Mouse (Mus musculus): ENCODE measurements around the gene Zdhhc8. TPM values are rescaled to one million over a fixed set of nuclear protein-coding genes. Genes with fewer than 3 reads are reported as not detected.

Gene Zdhhc8
- polyA plus RNA-seq, 1 experiment from 2014 or later = 19.7 TPM

DNA sequence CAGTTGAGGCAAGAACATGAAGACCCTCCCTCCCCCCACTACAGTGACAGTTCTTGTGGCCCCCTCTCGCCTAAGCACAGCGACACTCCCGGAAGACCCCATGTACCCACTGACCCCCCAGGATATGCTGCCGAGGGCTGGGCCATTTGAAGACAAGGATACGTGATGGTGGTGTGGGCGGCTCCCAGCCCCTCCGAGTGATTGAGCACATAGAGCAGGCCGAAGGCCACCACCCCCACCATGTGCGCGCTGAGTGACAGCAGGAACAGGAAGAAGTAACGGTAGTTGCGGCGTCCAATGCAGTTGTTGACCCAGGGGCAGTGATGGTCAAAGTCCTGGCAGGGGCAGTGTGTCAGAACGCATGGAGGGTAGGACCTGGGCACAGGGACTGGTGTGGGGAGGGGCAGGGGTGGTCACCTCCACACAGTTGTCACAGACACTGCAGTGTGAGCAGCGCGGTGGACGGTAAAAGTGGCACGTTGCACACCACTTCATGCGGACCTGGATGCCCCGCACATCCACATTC, 7.0 kb downstream of the Zdhhc8 start:
- no peaks in the 10 kb centered on the region for H3K27me3 ChIP-seq
- H3K4me3 ChIP-seq = no peak overlapping the region
- ATAC-seq (ENCODE audit: low FRiP score, low read depth) = no peak
- no peak overlapping the region for H3K4me2 ChIP-seq
- 94% methylated on average over 20 of the region's 20 CpGs for WGBS
- peaks cover 42% of the 10 kb centered on the region for H3K36me3 ChIP-seq
- H3K27ac ChIP-seq (replicated peaks) = no peak overlapping the region
- no peaks in the 10 kb centered on the region for H3K9me3 ChIP-seq
- peaks cover 30% of the 10 kb centered on the region for H3K4me1 ChIP-seq (replicated peaks)
- no peak overlapping the region for H3K9ac ChIP-seq

DNA sequence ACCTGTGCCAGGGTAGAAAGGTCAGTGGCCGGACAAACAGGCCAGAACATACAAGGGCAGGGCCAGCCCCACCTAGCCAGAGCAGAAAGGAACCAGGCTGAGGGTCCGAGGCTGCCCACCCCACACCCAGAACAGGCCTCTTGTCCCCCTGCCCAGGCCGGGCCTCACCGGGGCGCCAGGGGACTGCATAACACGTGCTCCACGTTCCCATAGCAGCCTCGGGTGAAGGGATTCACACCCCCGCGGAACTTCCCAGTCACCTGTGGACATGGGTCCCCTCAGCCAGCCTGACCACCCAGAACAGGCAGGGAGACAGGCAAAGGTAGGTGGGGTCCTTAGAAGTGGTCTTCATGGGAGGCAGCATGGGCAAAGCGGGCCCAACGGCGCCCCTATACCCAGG, 7.7 kb downstream of the Zdhhc8 start:
- H3K4me1 ChIP-seq (replicated peaks) = peaks cover 29% of the 10 kb centered on the region
- peaks cover 47% of the 10 kb centered on the region for H3K36me3 ChIP-seq
- H3K4me2 ChIP-seq = no peak overlapping the region
- H3K9me3 ChIP-seq = no peaks in the 10 kb centered on the region
- H3K4me3 ChIP-seq = no peak overlapping the region
- no peak for ATAC-seq (ENCODE audit: low FRiP score, low read depth)
- H3K9ac ChIP-seq = no peak overlapping the region
- 94% methylated on average over 13 of the region's 13 CpGs for WGBS
- H3K27ac ChIP-seq (replicated peaks) = no peak overlapping the region
- no peaks in the 10 kb centered on the region for H3K27me3 ChIP-seq

DNA sequence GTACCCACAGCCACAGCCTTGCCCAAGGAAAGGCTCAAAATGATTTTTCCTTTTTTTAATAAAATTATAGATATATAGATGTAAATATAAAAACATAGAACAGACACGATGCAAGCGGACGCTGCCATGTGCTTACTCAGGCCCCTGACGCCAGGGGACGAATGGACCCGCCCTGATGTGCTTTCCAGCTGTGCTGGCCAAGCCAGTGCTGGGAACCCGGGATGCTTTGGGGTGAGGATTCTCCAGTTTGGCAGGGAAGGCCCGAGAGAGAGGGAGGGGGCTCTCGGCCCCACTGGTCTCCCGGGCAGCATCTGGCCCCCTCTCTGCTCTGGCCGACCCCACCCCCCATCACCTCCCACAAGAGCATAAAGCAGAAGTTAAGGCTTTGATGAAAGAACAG, 12.7 kb downstream of the Zdhhc8 start:
- H3K27ac ChIP-seq (replicated peaks) = no peak overlapping the region
- no peak overlapping the region for H3K4me3 ChIP-seq
- no peaks in the 10 kb centered on the region for H3K27me3 ChIP-seq
- H3K36me3 ChIP-seq = peaks cover 45% of the 10 kb centered on the region
- 86% methylated on average over 11 of the region's 11 CpGs for WGBS
- no peak overlapping the region for H3K4me2 ChIP-seq
- H3K9me3 ChIP-seq = no peaks in the 10 kb centered on the region
- H3K9ac ChIP-seq = no peak overlapping the region
- H3K4me1 ChIP-seq (replicated peaks) = peaks cover 9% of the 10 kb centered on the region
- no peak for ATAC-seq (ENCODE audit: low FRiP score, low read depth)

DNA sequence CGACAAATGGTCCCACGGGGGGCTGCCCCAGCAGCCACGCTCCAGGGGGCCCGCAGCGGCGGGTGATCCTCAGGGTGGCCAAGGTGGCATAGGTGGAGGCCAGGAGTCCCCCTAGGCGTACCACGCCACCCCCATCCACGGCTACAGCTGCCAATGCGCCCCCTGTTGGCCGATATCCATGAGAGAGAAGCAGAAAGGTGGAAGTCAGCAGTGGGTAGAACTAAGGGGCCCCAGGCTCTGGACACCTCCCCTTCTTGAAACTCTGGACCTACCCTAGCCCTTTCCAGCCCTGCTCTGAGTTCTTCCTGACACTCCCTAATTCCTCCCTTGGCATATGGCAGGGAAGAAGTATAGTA, 13.4 kb downstream of the Zdhhc8 start:
- Histone ChIP-seq H3K27me3 (no peaks in the 10 kb centered on the region), H3K4me2 (no peak overlapping the region), H3K4me1 (replicated peaks) (peaks cover 9% of the 10 kb centered on the region), H3K27ac (replicated peaks) (no peak overlapping the region), H3K9ac (no peak overlapping the region), H3K36me3 (peaks cover 38% of the 10 kb centered on the region), H3K4me3 (no peak overlapping the region), H3K9me3 (no peaks in the 10 kb centered on the region)
- WGBS = 68% methylated on average over 11 of the region's 11 CpGs
- ATAC-seq (ENCODE audit: low FRiP score, low read depth) = no peak

DNA sequence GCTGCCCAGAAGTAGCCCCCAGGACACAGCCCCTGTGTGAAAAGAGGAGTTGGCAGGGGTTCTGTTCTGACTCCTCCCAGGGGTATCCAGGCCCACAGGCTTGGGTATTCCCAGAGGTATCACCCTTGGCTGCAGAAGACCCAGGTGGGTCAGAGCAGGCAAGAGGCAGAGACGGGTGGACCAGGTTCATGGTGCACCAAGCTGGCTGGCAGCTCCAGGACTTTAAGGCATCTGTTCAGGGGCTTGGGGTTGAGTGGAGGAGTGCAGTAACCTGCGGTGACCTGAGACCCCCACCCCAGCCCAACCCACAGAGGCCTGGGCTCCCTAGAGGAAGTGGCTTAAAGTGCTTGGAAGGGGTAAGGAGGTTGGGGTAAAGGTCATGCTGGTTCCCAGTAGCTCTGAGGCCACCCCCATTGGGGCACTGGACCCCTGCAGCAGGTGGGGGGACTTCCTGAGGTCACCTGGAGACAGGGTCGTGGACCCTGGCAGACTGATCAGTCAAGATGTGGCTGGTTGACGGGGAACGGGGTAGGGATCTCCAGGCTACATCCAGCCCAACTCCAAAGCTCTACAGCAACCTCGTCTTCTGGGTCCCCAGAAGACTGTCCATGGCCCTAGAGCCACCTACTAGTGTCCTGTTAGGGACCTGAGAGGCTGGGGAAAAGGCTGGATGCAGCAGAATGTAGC, 13.9 kb downstream of the Zdhhc8 start:
- Histone ChIP-seq H3K9me3 (no peaks in the 10 kb centered on the region), H3K9ac (no peak overlapping the region), H3K36me3 (peaks cover 33% of the 10 kb centered on the region), H3K4me2 (no peak overlapping the region), H3K4me3 (no peak overlapping the region), H3K27ac (replicated peaks) (no peak overlapping the region), H3K27me3 (no peaks in the 10 kb centered on the region), H3K4me1 (replicated peaks) (peaks cover 9% of the 10 kb centered on the region)
- ATAC-seq (ENCODE audit: low FRiP score, low read depth) = no peak
- 86% methylated on average over 6 of the region's 6 CpGs for WGBS

DNA sequence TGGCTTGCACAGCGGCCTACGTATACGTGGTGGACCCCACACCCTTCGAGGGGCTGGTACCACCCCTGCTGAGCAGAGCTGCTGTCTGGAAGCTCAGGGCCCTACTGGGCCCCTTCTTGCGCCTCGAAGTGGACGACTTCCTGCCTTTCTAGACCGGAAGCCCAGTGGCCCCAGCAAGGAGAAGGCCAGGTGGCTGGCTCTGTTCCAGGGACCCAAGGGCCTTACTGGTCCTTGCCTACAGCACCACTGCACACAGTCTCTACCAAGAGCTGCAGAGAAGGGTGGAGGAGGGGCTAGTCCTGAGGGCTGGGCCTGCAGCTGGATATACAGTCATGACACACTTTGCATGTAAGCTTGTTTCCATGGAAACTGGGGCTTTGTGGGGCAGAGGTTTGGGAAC, 14.9 kb downstream of the Zdhhc8 start:
- Histone ChIP-seq H3K9me3 (no peaks in the 10 kb centered on the region), H3K27me3 (no peaks in the 10 kb centered on the region), H3K4me3 (no peak overlapping the region), H3K4me1 (replicated peaks) (peaks cover 17% of the 10 kb centered on the region), H3K9ac (no peak overlapping the region), H3K36me3 (peaks cover 24% of the 10 kb centered on the region), H3K4me2 (no peak overlapping the region), H3K27ac (replicated peaks) (no peak overlapping the region)
- WGBS = 64% methylated on average over 8 of the region's 8 CpGs
- 0 out of 2 replicates have a peak, but pooled peaks have one; percentile 23 for ATAC-seq (ENCODE audit: low FRiP score, low read depth)

DNA sequence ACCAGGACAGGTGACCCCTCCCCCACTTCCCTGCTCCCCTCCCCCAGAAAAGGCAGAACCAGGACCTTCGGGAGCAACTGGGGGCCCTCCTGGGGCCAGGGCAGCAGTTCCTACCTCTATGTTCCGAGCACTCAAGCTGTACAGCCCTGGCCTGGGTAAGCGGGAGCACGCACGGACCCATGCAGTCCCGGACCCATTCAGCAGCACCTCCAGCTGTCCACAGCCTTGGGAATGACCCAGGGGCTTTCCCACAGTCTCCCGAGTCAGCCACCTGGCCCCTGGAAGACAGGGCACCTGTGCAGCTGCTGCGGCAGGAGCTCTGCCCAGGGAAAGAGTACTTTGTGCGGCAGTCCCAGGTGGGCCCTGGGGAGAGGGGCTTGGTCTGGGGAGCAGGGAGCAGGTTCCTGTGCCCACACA, 16.3 kb downstream of the Zdhhc8 start:
- no peak overlapping the region for H3K9ac ChIP-seq

DNA sequence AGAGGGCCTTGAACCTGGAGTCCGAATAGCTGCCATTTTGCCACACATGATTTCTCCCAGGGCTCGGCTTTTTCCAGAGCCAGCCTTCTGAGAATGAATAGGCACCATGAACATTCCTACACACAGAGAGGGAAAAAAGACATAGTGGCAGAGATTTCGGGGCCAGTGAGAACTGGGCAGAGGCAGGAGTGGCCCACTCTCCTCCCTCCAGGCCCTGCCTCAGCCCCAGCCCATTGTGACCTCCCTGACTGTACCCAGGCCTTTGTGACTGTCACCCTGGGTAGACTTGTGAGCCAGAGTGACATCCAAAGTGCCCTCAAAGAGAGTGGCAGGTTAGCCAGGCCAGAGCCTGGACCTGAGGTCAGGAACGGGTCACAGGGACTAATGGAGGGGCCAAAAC, 17.4 kb downstream of the Zdhhc8 start, which contains the start of gene Ccdc188:
TSS of gene Ccdc188 (plus strand) at position 301 of the 400 bp plus-strand sequence.
- Histone ChIP-seq H3K9ac (no peak within 1 kb of the TSS), H3K27ac (replicated peaks) (no peak within 1 kb of the TSS), H3K4me1 (replicated peaks) (peaks cover 41% of the 10 kb centered on the region), H3K27me3 (no peaks in the 10 kb centered on the region), H3K4me2 (no peak within 1 kb of the TSS), H3K36me3 (peaks cover 2% of the 10 kb centered on the region), H3K9me3 (no peaks in the 10 kb centered on the region), H3K4me3 (no peak within 1 kb of the TSS)
- ATAC-seq (ENCODE audit: low FRiP score, low read depth) = no peak
- WGBS = 87% methylated on average over 4 of the region's 4 CpGs

More for the DNA sequence above, 16.3 kb downstream of the Zdhhc8 start:
- H3K4me1 ChIP-seq (replicated peaks) = peaks cover 31% of the 10 kb centered on the region
- 71% methylated on average over 9 of the region's 9 CpGs for WGBS
- H3K4me3 ChIP-seq = no peak overlapping the region
- ATAC-seq (ENCODE audit: low FRiP score, low read depth) = no peak
- no peaks in the 10 kb centered on the region for H3K27me3 ChIP-seq
- H3K36me3 ChIP-seq = peaks cover 10% of the 10 kb centered on the region
- H3K27ac ChIP-seq (replicated peaks) = no peak overlapping the region
- no peak overlapping the region for H3K4me2 ChIP-seq
- H3K9me3 ChIP-seq = no peaks in the 10 kb centered on the region

DNA sequence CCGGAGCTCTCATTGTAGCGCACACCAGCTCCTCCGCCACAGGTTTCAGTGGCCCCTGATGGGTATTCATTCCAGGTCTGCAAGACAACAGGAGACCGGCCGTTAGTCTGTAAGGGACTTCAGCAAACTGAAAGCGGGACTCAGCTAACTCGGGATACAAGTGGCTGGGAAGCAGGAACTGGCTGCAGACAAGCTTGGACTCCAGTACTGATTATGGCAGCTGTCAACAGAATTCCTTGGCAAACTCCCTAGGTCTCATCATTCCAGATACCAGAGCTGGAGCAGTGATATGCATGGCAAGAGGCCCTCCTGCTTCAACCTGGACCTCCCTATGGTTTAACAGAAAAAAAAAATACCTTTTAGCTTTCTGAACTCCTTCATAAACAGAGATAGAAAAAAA, 20.1 kb downstream of the Zdhhc8 start:
- Histone ChIP-seq H3K4me1 (replicated peaks) (peaks cover 46% of the 10 kb centered on the region), H3K27ac (replicated peaks) (peak overlapping the region; percentile 82), H3K9ac (peak overlapping the region; percentile 16; the same call in 1 of the 2 replicates), H3K4me3 (peak overlapping the region; percentile 27; the same call in 1 of the 2 replicates), H3K36me3 (no peaks in the 10 kb centered on the region), H3K9me3 (no peaks in the 10 kb centered on the region), H3K27me3 (no peaks in the 10 kb centered on the region), H3K4me2 (peak overlapping the region; percentile 50)
- ATAC-seq (ENCODE audit: low FRiP score, low read depth) = no peak
- WGBS = 41% methylated on average over 7 of the region's 7 CpGs

DNA sequence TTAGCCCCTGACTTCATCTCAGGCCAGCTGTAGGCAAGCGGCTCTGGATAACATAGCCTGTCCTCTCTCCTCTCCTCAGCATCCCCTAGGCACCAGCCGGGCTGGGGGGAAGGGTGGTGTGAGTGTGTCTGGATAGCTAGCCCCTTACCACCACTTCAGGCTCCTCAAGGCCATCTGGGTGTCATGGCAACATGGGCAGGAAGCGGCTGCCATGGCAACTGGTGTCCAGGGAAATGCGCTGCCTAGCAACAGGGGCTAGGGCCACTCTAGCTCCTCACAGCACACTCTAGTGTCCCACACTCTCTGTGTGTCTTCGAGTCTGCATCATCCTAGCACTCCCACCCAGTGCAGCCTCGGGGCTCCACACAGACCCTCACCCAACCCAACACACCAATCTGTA, 21.2 kb downstream of the Zdhhc8 start:
- Histone ChIP-seq H3K27me3 (no peaks in the 10 kb centered on the region), H3K9me3 (no peaks in the 10 kb centered on the region), H3K4me2 (peak overlapping the region; percentile 50), H3K27ac (replicated peaks) (peak overlapping the region; percentile 82), H3K4me1 (replicated peaks) (peaks cover 43% of the 10 kb centered on the region), H3K36me3 (no peaks in the 10 kb centered on the region), H3K9ac (peak overlapping the region; percentile 16; the same call in 1 of the 2 replicates), H3K4me3 (peak overlapping the region; percentile 27)
- WGBS = 6% methylated on average over 6 of the region's 6 CpGs
- ATAC-seq (ENCODE audit: low FRiP score, low read depth) = peak; percentile 89

DNA sequence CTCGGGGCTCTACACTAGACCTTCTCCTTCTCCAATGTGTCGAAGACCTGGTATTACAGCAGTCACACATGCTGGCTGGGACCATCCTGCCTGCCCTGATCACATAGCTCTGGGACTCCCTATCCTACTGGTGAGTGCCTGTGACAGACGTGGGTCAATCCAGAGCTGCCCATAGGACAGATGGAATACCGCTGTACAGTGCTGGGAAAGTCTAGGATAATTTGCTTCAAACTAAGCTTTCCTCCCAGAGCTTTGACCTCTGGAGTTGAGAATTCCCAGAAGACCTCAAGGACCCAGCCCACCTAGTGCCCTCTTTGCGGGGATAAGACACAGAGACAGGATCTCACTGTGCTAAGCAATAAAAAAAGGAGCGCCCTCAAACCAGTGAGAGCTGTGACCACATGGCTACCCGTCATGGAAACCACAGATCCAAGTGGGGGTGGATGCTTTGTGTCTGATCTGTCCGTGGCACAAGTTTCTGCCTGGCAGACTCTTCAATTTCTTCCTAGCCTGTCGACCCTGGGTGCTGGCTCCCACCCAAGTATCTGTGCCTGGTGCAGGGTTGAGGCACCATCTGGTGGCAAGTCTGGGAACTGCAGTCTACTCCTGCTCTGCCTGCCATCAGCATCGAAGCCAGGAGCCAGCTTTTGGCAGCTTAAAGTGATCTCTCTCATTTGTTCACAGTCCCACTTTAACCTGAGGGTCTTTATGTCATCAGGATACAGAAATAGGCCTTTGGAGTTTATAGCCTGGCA, 23.3 kb downstream of the Zdhhc8 start:
- 0 out of 2 replicates have a peak, but pooled peaks have one; percentile 12 for ATAC-seq (ENCODE audit: low FRiP score, low read depth)
- Histone ChIP-seq H3K4me1 (replicated peaks) (peaks cover 43% of the 10 kb centered on the region), H3K4me2 (no peak overlapping the region), H3K9ac (no peak overlapping the region), H3K4me3 (no peak overlapping the region), H3K36me3 (no peaks in the 10 kb centered on the region), H3K9me3 (no peaks in the 10 kb centered on the region), H3K27ac (replicated peaks) (no peak overlapping the region), H3K27me3 (no peaks in the 10 kb centered on the region)
- 42% methylated on average over 10 of the region's 10 CpGs for WGBS

DNA sequence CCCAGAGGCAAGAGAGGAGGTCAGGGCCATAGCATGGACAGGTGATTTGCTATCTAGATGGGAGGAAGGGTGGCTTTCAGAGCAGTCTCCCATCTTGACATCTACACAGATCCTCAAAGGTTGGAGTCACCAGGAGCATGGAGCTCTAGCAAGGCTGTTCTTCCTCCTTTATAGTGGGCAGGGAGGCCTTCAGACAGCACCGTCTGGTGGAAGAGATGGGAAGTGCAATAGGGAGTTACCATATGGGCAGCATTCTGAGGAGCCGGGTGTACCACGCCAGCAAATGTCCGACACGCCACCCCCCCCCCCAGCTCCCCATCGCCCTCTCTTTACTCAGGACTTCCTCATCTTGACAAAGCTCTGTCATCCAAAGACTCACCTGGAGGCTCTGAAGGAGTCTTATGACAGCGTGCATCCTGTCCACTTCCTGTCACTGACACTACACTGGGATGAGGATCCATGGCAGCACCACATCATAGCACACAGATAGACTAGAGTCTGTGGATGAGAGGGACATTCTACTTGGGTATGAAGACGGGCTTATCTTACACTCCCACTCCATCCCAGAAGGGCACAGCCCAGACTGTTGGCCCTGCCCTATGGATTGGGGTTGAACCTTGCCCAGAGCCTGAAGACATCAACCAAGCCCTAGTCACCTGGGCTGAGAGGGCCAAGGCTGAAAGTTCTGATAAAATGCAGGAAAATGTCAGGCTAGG, 24.1 kb downstream of the Zdhhc8 start:
- 22% methylated on average over 8 of the region's 8 CpGs for WGBS
- no peak for ATAC-seq (ENCODE audit: low FRiP score, low read depth)
- no peaks in the 10 kb centered on the region for H3K36me3 ChIP-seq

More for the DNA sequence above, 24.1 kb downstream of the Zdhhc8 start:
- no peak overlapping the region for H3K4me2 ChIP-seq
- peaks cover 43% of the 10 kb centered on the region for H3K4me1 ChIP-seq (replicated peaks)
- H3K9me3 ChIP-seq = no peaks in the 10 kb centered on the region
- H3K27ac ChIP-seq (replicated peaks) = no peak overlapping the region
- no peaks in the 10 kb centered on the region for H3K27me3 ChIP-seq
- H3K4me3 ChIP-seq = no peak overlapping the region
- no peak overlapping the region for H3K9ac ChIP-seq
